Mouse (Mus musculus) small intestine, adult 2 months (tissue): ENCODE data around the gene Usp46.

ENCODE experiments used
- CTCF ChIP-seq: fragments of 200-500 bp; IDR thresholded peaks from 2 replicates; pipeline ENCODE4 v1.5.1; 2012; ENCODE audit warnings: low read depth, mild to moderate bottlenecking, control low read depth, inconsistent platforms, low read length, moderate library complexity, mixed read lengths; ENCODE audit not compliant: insufficient replicate concordance, insufficient read length; ENCODE audit errors: extremely low read depth
- POLR2A ChIP-seq: fragments of 200-500 bp; IDR thresholded peaks from 2 replicates; pipeline ENCODE4 v1.6.1; 2012; ENCODE audit warnings: low read depth, mild to moderate bottlenecking, control low read depth, inconsistent platforms, low read length, moderate library complexity

GRCm38 (mm10) chr5:73955005-73955404 lies 113.2 kb downstream of the Usp46 start:
- no peak for TF ChIP-seq POLR2A
- TF ChIP-seq CTCF, result no peak
